Mouse (Mus musculus) forebrain, embryonic 14.5 days (tissue): ENCODE measurements around the gene 1700029I15Rik. TPM values are rescaled to one million over a fixed set of nuclear protein-coding genes. Genes with fewer than 3 reads are reported as not detected.

ENCODE experiments used
- ATAC-seq: fragments of 200-750 bp; cut with Nextera tagmentation; 2 replicates; pipeline ENCODE4 v1.8.0; 2017; ENCODE audit warnings: mild to moderate bottlenecking, moderate library complexity
- DNase-seq: peaks from one replicate; pipeline ENCODE4 v3.0.0-alpha.2; 2015; ENCODE audit warnings: low spot score
- H3K27ac ChIP-seq: fragments of 300-500 bp; sonication (generic); 2 replicates; pipeline ENCODE4 v1.5.1; 2014; ENCODE audit warnings: low read depth, mild to moderate bottlenecking, control low read depth, low read length, moderate library complexity
- H3K27me3 ChIP-seq: fragments of 300-500 bp; sonication (generic); replicated peaks from 2 replicates; pipeline ENCODE4 v1.6.1; 2014; ENCODE audit warnings: low read length, control low read depth, mixed read lengths; ENCODE audit not compliant: control insufficient read depth, insufficient read depth
- H3K36me3 ChIP-seq: fragments of 300-500 bp; sonication (generic); 2 replicates; pipeline ENCODE4 v1.6.1; 2014; ENCODE audit warnings: low read length, control low read depth; ENCODE audit not compliant: control insufficient read depth, insufficient read depth
- H3K4me1 ChIP-seq: fragments of 300-500 bp; sonication (generic); 2 replicates; pipeline ENCODE4 v1.6.1; 2014; ENCODE audit warnings: antibody characterized with exemption, low read length, control low read depth; ENCODE audit not compliant: control insufficient read depth, insufficient read depth
- H3K4me2 ChIP-seq: fragments of 300-500 bp; sonication (generic); 2 replicates; pipeline ENCODE4 v1.6.1; 2014; ENCODE audit warnings: mild to moderate bottlenecking, control low read depth, low read length
- H3K4me3 ChIP-seq: fragments of 300-500 bp; sonication (generic); 2 replicates; pipeline ENCODE4 v1.5.1; 2014; ENCODE audit warnings: low read depth, low read length, control low read depth
- H3K9ac ChIP-seq: fragments of 300-500 bp; sonication (generic); 2 replicates; pipeline ENCODE4 v1.6.1; 2014; ENCODE audit warnings: mild to moderate bottlenecking, low read length, control low read depth, moderate library complexity
- H3K9me3 ChIP-seq: fragments of 300-500 bp; sonication (generic); replicated peaks from 2 replicates; pipeline ENCODE4 v1.6.1; 2016; ENCODE audit warnings: low read length, control low read depth, mixed read lengths; ENCODE audit not compliant: control insufficient read depth
- WGBS: fragments of 180-500 bp; shearing (Covaris S2); extraction: QIAGEN DNeasy Blood & Tissue Kit; methylation state at CpG from one replicate; pipeline ENCODE4 v1.1.7; 2014; 5-methylcytosine and 5-hydroxymethylcytosine counted together
- polyA plus RNA-seq: library from polyadenylated mRNA; unstranded; fragments of >200 nt; fragmentation: Nextera tagmentation; extraction: Ambion mirVana; gene quantifications from 2 replicates; pipeline ENCODE4 v1.2.1, GENCODE M21; 2014

1700029I15Rik gene
- polyA plus RNA-seq, 1 experiment from 2014 or later: 3.7 TPM

DNA sequence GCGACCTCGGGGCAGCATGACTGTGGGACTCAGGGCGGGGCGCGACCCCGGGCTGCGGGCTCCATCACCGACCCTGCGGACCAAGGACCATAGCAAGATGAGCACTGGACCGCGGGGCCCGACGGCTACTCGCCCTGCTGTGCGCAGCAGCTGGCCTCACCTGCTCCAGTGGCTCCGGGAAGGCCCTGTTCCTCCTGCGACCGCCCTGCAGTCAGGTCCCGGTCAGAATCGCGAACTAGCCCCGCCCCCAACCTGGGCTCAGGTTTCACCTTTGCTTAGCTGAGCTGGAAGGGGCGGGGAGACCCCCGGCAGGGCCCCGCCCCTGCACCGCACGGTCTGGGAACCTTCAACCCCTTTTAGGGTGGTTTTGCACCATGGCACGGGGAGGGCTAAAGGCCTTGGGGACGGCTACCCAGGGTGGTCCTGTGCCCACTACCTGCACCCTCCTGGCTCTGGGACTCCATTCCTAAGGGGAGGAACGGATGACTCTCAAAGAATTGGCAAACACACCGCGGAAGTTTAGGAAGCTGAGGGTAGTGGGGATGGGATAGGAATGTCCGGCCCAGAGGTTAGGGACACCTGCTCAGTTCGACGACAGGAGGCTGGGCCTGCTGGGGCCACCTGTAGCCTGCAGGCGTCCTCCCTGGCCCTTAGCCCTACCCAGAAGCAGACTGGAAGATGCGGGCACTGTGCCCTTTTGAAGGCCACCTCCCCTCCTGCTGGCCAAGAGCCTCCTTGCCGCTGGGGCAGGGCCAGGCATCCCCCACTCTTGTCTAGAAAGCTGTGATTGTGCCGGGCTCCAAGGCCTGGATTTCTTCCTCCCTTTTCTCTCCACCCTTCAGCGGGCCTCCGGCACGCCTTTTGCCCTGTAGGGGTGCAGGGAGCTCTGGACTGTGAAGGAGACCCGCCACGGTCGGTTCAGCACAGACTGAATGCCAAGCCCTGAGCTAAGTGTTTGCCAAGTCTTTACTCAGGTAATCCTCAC, 11.2 kb upstream of the 1700029I15Rik start:
- ATAC-seq: no peak
- Histone ChIP-seq H3K4me2 (peak overlapping the region; percentile 50), H3K27ac (no peak overlapping the region), H3K4me1 (peaks cover 44% of the 10 kb centered on the region), H3K36me3 (no peaks in the 10 kb centered on the region), H3K4me3 (peak overlapping the region; percentile 19), H3K9ac (peak overlapping the region; percentile 46), H3K27me3 (0 out of 2 replicates have a peak, but pooled peaks cover 15% of the 10 kb centered on the region), H3K9me3 (no peaks in the 10 kb centered on the region)
- no peak for DNase-seq
- WGBS: 3% methylated on average over 45 of the region's 45 CpGs

DNA sequence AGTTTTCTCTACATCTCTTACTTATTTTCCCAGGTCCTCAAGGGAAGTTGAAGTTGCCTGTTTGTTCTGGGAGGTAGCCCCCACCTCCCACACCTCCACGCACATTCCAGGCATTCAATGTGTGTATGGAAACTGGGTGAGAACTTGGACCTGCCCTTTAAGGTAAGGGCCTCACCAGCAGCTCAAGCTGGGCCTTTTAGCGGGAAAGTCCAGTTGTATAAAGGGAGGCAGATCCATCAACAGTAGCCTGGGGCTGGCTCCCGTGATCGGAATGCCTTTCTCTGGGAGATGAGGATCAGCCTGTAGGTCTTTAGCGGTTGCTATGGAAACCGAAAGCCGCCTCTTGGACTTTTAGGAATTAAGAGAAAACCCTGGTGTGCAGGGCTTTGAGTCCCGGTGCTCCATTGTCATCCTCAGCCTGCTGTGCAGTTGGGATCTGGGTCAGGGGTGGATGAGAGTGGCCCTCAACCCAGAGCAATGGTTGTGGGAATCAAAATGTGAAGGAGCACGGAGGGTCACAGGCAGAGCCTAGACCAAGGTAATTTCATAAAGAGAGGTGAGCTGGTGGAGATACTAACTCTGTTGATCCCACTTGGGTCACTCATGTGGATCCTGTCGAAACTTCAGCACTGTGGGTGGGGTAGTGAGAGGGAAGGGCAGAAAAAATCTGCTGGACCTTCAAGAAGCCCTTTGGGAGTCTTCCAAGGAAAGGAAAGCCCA, 10.2 kb upstream of the 1700029I15Rik start:
- DNase-seq (peak; percentile 63), ATAC-seq (no peak)
- H3K9me3 ChIP-seq: no peaks in the 10 kb centered on the region
- peaks cover 46% of the 10 kb centered on the region for H3K4me1 ChIP-seq
- no peak overlapping the region for H3K4me3 ChIP-seq
- no peak overlapping the region for H3K9ac ChIP-seq
- 0 out of 2 replicates have a peak overlapping the region, but pooled peaks have one; percentile 50 for H3K4me2 ChIP-seq
- H3K27me3 ChIP-seq: 0 out of 2 replicates have a peak, but pooled peaks cover 15% of the 10 kb centered on the region
- peaks cover under 1% of the 10 kb centered on the region; the same call in 1 of the 2 replicates for H3K36me3 ChIP-seq
- H3K27ac ChIP-seq: no peak overlapping the region
- WGBS: 3% methylated on average over 10 of the region's 10 CpGs

DNA sequence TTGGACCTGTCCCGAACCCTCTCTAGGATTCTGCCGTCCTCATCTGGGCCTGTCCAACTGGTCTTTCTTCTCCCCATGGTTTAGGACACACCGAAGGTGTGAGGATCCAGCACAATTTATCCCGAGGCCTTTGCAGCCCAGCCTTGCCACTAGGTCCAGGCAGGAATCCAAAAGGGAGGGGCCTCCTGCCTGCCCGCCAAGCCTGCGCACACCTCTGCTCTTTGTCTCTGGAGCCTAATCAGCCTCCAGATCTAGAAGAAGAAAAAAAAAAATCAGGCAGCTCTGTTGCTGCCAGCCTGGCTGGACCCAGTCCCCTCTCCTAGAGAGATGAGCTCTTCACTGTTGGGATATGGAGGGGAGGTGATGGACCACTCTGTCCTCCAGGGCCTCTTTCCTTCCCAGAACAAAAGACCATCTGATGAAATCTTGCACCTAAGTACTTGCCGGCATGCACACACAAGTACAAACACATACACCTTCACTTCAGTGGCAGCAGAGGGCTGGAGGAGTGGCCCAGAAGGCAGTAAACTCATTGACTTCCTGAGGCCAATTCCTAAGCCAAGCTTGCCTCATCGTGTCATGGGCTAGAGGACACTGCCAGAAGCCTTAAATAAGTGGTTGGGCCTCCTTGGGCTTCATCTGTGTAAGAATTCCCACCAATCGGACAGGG, 9.4 kb upstream of the 1700029I15Rik start:
- no peak overlapping the region for H3K9ac ChIP-seq
- H3K9me3 ChIP-seq: no peaks in the 10 kb centered on the region
- H3K27ac ChIP-seq: 0 out of 2 replicates have a peak overlapping the region, but pooled peaks have one; percentile 48
- H3K4me3 ChIP-seq: no peak overlapping the region
- DNase-seq: peak; percentile 59
- no peak overlapping the region for H3K4me2 ChIP-seq
- 15% methylated on average over 9 of the region's 9 CpGs for WGBS
- ATAC-seq: no peak
- H3K36me3 ChIP-seq: peaks cover 4% of the 10 kb centered on the region; the same call in 1 of the 2 replicates
- H3K4me1 ChIP-seq: peaks cover 46% of the 10 kb centered on the region
- H3K27me3 ChIP-seq: 0 out of 2 replicates have a peak, but pooled peaks cover 15% of the 10 kb centered on the region

DNA sequence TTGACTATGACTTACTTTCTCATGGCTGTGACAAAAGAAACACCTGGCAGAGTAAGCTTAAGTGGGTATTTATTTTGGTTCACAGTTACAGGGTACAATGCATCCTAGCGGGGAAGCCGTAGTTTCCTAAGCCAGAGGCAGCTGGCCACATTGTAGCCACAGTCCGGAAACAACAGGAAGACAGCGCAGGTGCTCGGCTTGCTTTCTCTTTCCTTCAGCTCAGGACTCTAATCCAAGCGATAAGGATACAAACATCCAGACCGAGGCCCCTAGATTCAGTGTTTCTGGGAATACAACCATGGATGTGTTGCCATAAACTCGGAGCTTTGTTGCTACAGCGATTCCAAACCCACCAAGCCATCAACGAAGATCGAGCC, 8.9 kb upstream of the 1700029I15Rik start:
- H3K9me3 ChIP-seq: no peaks in the 10 kb centered on the region
- no peak overlapping the region for H3K4me3 ChIP-seq
- no peak overlapping the region for H3K4me2 ChIP-seq
- ATAC-seq (no peak), DNase-seq (no peak)
- H3K27me3 ChIP-seq: 0 out of 2 replicates have a peak, but pooled peaks cover 15% of the 10 kb centered on the region
- no peak overlapping the region for H3K27ac ChIP-seq
- H3K4me1 ChIP-seq: peaks cover 46% of the 10 kb centered on the region
- H3K9ac ChIP-seq: no peak overlapping the region
- H3K36me3 ChIP-seq: peaks cover 10% of the 10 kb centered on the region
- 57% methylated on average over 11 of the region's 11 CpGs for WGBS

DNA sequence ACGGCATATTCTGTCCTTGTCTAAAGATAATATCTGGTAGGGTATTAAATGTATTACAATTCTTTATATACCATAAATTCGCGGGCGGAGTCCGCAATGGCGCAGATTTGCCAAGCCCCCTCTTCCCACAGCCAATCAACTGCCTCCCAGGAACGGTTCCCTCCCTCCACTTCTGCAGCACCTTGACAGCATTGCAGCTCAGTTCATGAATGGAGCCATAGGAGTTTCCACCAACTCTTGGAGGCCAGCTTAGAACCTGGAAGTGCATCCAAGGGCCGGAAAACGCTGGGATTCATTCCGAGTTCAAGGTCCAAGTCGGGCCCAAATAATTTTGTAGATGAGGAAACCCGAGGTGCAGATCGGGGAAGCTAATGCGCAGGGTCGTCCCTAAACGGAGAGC, 7.8 kb upstream of the 1700029I15Rik start, which contains the start of the genes Pex16 and Large2:
TSS of gene Pex16 (plus strand) at position 163 of the 400 bp plus-strand sequence.
TSS of gene Large2 (minus strand) at position 356 of the 400 bp plus-strand sequence.
- Histone ChIP-seq H3K27me3 (0 out of 2 replicates have a peak, but pooled peaks cover 15% of the 10 kb centered on the region), H3K36me3 (peaks cover 20% of the 10 kb centered on the region), H3K27ac (peak within 1 kb of the TSS; percentile 71), H3K9ac (peak within 1 kb of the TSS; percentile 73), H3K4me1 (peaks cover 46% of the 10 kb centered on the region), H3K9me3 (no peaks in the 10 kb centered on the region), H3K4me3 (peak within 1 kb of the TSS; percentile 70), H3K4me2 (peak within 1 kb of the TSS; percentile 82)
- WGBS: 5% methylated on average over 16 of the region's 16 CpGs
- DNase-seq (peak; percentile 72), ATAC-seq (peak; percentile 44)

DNA sequence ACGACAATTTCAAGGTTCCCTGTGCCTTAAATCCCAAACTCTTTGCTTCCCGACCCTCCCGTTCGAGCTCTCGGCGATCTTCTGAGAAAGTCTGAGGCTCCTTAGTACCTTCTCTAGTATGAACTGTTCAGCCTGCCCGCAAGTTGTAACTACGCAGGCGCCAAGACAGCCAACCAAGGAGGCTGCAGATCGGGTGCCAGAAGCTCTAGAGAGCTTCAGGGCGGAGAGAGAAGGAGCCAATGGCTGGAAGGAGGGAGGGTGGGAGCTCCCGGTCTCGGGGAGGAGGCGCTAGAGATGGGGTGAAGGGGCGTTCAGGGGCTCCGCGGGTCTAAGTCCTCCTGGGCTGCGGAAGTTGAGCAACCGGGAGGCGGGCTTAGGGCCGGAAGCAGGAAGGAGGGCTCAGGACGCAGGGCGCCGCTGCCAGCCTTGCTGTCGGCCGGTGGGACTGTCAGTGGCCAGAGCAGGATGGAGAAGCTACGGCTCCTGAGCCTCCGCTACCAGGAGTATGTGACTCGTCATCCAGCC, 7.2 kb upstream of the 1700029I15Rik start:
- Histone ChIP-seq H3K9ac (peak overlapping the region; percentile 73), H3K4me3 (peak overlapping the region; percentile 70), H3K36me3 (peaks cover 27% of the 10 kb centered on the region), H3K4me1 (peaks cover 44% of the 10 kb centered on the region), H3K27ac (peak overlapping the region; percentile 71), H3K4me2 (peak overlapping the region; percentile 82), H3K9me3 (no peaks in the 10 kb centered on the region), H3K27me3 (0 out of 2 replicates have a peak, but pooled peaks cover 11% of the 10 kb centered on the region)
- 0% methylated on average over 28 of the region's 29 CpGs for WGBS
- peak; percentile 99 for DNase-seq
- ATAC-seq: peak; percentile 95

DNA sequence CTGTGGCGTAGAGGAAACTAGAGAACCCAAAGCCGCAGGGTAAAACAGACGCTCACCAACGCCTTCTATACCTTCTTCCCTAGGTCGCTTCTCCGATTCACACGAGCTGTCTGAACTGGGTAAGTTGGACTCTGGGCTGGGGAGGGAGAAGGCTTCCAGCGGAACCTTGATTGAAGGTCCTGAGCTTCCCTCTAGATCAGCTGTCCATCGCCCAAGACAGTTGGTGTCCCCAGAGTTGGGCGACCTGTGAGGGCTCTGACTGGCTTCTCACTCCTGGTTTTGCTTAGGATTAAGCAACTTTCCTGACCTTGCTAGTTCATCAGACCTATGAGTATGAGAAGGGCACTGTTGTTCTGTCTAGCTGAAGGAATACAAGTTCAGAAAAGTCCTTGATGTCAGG, 6.5 kb upstream of the 1700029I15Rik start:
- Histone ChIP-seq H3K4me3 (peak overlapping the region; percentile 70), H3K9me3 (no peaks in the 10 kb centered on the region), H3K4me2 (peak overlapping the region; percentile 82), H3K9ac (peak overlapping the region; percentile 73), H3K27me3 (0 out of 2 replicates have a peak, but pooled peaks cover 6% of the 10 kb centered on the region), H3K4me1 (peaks cover 40% of the 10 kb centered on the region), H3K36me3 (peaks cover 33% of the 10 kb centered on the region), H3K27ac (peak overlapping the region; percentile 71; the same call in 1 of the 2 replicates)
- 16% methylated on average over 10 of the region's 10 CpGs for WGBS
- ATAC-seq (no peak), DNase-seq (no peak)

DNA sequence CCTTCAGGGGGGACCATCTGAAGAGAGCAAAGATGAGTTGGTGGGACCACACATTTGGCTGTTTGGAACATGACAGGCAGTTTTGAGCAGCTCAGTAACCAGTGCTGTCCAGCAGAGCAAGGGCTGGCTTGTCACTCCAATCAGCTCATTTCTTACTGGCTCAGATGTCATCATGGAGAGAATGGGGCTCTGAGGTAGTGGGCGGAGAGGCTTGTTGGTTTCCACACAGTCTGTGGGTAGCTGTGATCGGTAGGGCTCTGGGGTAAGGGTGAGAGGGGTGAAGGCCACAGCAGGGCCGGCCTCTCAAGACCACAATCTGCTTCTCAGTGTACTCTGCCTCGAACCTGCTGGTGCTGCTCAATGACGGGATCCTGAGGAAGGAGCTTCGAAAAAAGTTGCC, 6.0 kb upstream of the 1700029I15Rik start:
- peak overlapping the region; percentile 82 for H3K4me2 ChIP-seq
- DNase-seq (no peak), ATAC-seq (no peak)
- 0 out of 2 replicates have a peak, but pooled peaks cover 1% of the 10 kb centered on the region for H3K27me3 ChIP-seq
- no peaks in the 10 kb centered on the region for H3K9me3 ChIP-seq
- H3K4me3 ChIP-seq: peak overlapping the region; percentile 70; the same call in 1 of the 2 replicates
- H3K36me3 ChIP-seq: peaks cover 38% of the 10 kb centered on the region
- H3K9ac ChIP-seq: peak overlapping the region; percentile 73; the same call in 1 of the 2 replicates
- 84% methylated on average over 6 of the region's 6 CpGs for WGBS
- H3K4me1 ChIP-seq: peaks cover 35% of the 10 kb centered on the region
- H3K27ac ChIP-seq: no peak overlapping the region
